ENCODE assay signal across 7 mouse cellular contexts in genomic region chr6:133984666-133985355, GRCm38 (mm10). TPM values are rescaled to one million over a fixed set of nuclear protein-coding genes. Genes with fewer than 3 reads are reported as not detected.
DNase-seq lines count a peak whose midpoint lies in the region; ATAC-seq and TF ChIP-seq lines count a peak whose summit lies in the region.

No protein-coding gene starts in this region.

- peak overlapping the region; percentile 33; the same call in 1 of the 2 replicates for H3K4me2 ChIP-seq in heart, embryonic 15.5 days
- peak overlapping the region; percentile 13; the same call in 1 of the 2 replicates for H3K4me2 ChIP-seq in limb, embryonic 11.5 days (ENCODE audit: low read depth, severe bottlenecking)

- no peak for TF ChIP-seq POLR2A in ES-Bruce4 (IDR thresholded peaks at IDR 0.05; ENCODE audit: insufficient read depth, low read length)

- 0 out of 2 replicates have a peak overlapping the region, but pooled peaks have one; percentile 53 for H3K9ac ChIP-seq in ES-Bruce4 (ENCODE audit: low read depth, poor library complexity, severe bottlenecking)
- H3K9ac ChIP-seq in heart, embryonic 15.5 days: no peak overlapping the region
- no peak overlapping the region for H3K9ac ChIP-seq in limb, embryonic 11.5 days (ENCODE audit: low read length)

- H3K27me3 ChIP-seq in E14TG2a.4 (ENCODE audit: insufficient read depth, low read length) (no peaks in the 10 kb centered on the region), ES-Bruce4 (ENCODE audit: control insufficient read depth, insufficient read depth, low read length, poor library complexity, severe bottlenecking) (no peaks in the 10 kb centered on the region)
- no peaks in the 10 kb centered on the region for H3K27me3 ChIP-seq in heart, embryonic 15.5 days
- no peaks in the 10 kb centered on the region for H3K27me3 ChIP-seq in limb, embryonic 11.5 days (ENCODE audit: control insufficient read depth, insufficient read depth, low read length)

- H3K4me1 ChIP-seq in E14TG2a.4 (replicated peaks; ENCODE audit: low read depth, low read length): peaks cover 67% of the 10 kb centered on the region
- peaks cover 6% of the 10 kb centered on the region for H3K4me1 ChIP-seq in ES-Bruce4 (ENCODE audit: control insufficient read depth, insufficient read depth, low read length)
- peaks cover 2% of the 10 kb centered on the region; the same call in 1 of the 2 replicates for H3K4me1 ChIP-seq in heart, embryonic 15.5 days (replicated peaks)
- H3K4me1 ChIP-seq in limb, embryonic 11.5 days (ENCODE audit: control insufficient read depth, insufficient read depth, low read length): 0 out of 2 replicates have a peak, but pooled peaks cover 2% of the 10 kb centered on the region

- H3K4me3 ChIP-seq in E14TG2a.4 (replicated peaks; ENCODE audit: low read length): 0 out of 2 replicates have a peak overlapping the region, but pooled peaks have one; percentile 20
- H3K4me3 ChIP-seq in ES-Bruce4 (ENCODE audit: low read depth, low read length): 0 out of 2 replicates have a peak overlapping the region, but pooled peaks have one; percentile 2
- no peak overlapping the region for H3K4me3 ChIP-seq in heart, embryonic 15.5 days
- H3K4me3 ChIP-seq in limb, embryonic 11.5 days (ENCODE audit: low read depth, low read length): no peak overlapping the region

- TF ChIP-seq CTCF in E14TG2a.4 (conservative IDR thresholded peaks at IDR 0.05; ENCODE audit: low read length) (no peak), ES-Bruce4 (IDR thresholded peaks at IDR 0.05; ENCODE audit: low read depth, low read length) (no peak)

- peak overlapping the region; percentile 4; the same call in 1 of the 2 replicates for H3K27ac ChIP-seq in ES-Bruce4 (ENCODE audit: insufficient read depth, low read length)
- no peak overlapping the region for H3K27ac ChIP-seq in heart, embryonic 15.5 days
- H3K27ac ChIP-seq in limb, embryonic 11.5 days (replicated peaks; ENCODE audit: low read depth, low read length): no peak overlapping the region

- no peak for DNase-seq in limb, embryonic 11.5 days (ENCODE audit: low spot score)
- no peak for DNase-seq in thymus, adult 18-20 months
- DNase-seq in urinary bladder, postnatal 4 days (ENCODE audit: low spot score in 2 of 2): no peak
- DNase-seq in thymus, postnatal 4 days: no peak

- WGBS in heart, embryonic 15.5 days: 34% methylated on average over 16 of the region's 16 CpGs
- 34% methylated on average over 16 of the region's 16 CpGs for WGBS in limb, embryonic 11.5 days

- ATAC-seq in heart, embryonic 15.5 days (replicated peaks; ENCODE audit: insufficient number of reproducible peaks, insufficient read depth, low FRiP score, low read depth): no peak
- ATAC-seq in limb, embryonic 11.5 days (ENCODE audit: insufficient number of reproducible peaks, low FRiP score, low TSS enrichment, low read depth): 0 out of 2 replicates have a peak, but pooled peaks have one; percentile 56

- no peaks in the 10 kb centered on the region for H3K36me3 ChIP-seq in E14TG2a.4 (ENCODE audit: insufficient read depth, low read length)
- no peaks in the 10 kb centered on the region for H3K36me3 ChIP-seq in ES-Bruce4 (ENCODE audit: control insufficient read depth, insufficient read depth, low read length, poor library complexity, severe bottlenecking)
- no peaks in the 10 kb centered on the region for H3K36me3 ChIP-seq in heart, embryonic 15.5 days
- H3K36me3 ChIP-seq in limb, embryonic 11.5 days (ENCODE audit: control insufficient read depth, insufficient read depth, low read length): no peaks in the 10 kb centered on the region

- H3K9me3 ChIP-seq in E14TG2a.4 (ENCODE audit: low read length) (no peaks in the 10 kb centered on the region), ES-Bruce4 (replicated peaks; ENCODE audit: control insufficient read depth, insufficient read depth, low read length, poor library complexity, severe bottlenecking) (no peaks in the 10 kb centered on the region)
- H3K9me3 ChIP-seq in heart, embryonic 15.5 days (replicated peaks): no peaks in the 10 kb centered on the region
- no peaks in the 10 kb centered on the region for H3K9me3 ChIP-seq in limb, embryonic 11.5 days (ENCODE audit: control insufficient read depth, low read length)

- 0 out of 2 replicates have a peak, but pooled peaks have one; percentile 18 for TF ChIP-seq EP300 in ES-Bruce4 (IDR thresholded peaks at IDR 0.05; ENCODE audit: insufficient read depth, low read depth, low read length)

RNA-seq across cellular contexts. Expression of gene Etv6, which starts 50.7 kb away (rescaled TPM):
- 18.1 and 19.9 TPM in 2 replicates for polyA plus RNA-seq in ES-Bruce4 (2011; ENCODE audit: insufficient read depth, insufficient read length, low read depth, missing spikeins)
- polyA plus RNA-seq in heart, embryonic 15.5 days (2015; fragmentation: Nextera tagmentation; extraction: Ambion mirVana): 9.9 and 11.4 TPM in 2 replicates
- 20.0 and 20.5 TPM in 2 replicates for polyA plus RNA-seq in limb, embryonic 11.5 days (2014; fragmentation: Nextera tagmentation; extraction: Ambion mirVana)

Comparison
In these comparisons a context has a peak if more than half of its experiments do, and no peak if none do; other contexts are left out.
1. H3K4me3 ChIP-seq: peak in E14TG2a.4 (single experiment) and ES-Bruce4 (single experiment); none in heart, embryonic 15.5 days (single experiment) and limb, embryonic 11.5 days (single experiment).